Mouse (Mus musculus) limb, embryonic 11.5 days (tissue): Measurements from ENCODE around the gene Meiob. TPM values are rescaled to one million over a fixed set of nuclear protein-coding genes. Genes with fewer than 3 reads are reported as not detected.

ENCODE experiments used
- ATAC-seq: fragments of 200-750 bp; cut with Nextera tagmentation; 2 replicates; pipeline ENCODE4 v1.8.0; 2017; ENCODE audit warnings: low read depth; ENCODE audit not compliant: insufficient number of reproducible peaks, low FRiP score, low TSS enrichment
- DNase-seq: peaks from one replicate; pipeline ENCODE4 v3.0.0-alpha.2; 2015; ENCODE audit warnings: low spot score
- H3K27ac ChIP-seq: fragments of 300-500 bp; sonication (generic); replicated peaks from 2 replicates; pipeline ENCODE4 v1.5.1; 2014; ENCODE audit warnings: low read depth, mild to moderate bottlenecking, low read length
- H3K27me3 ChIP-seq: fragments of 300-500 bp; sonication (generic); 2 replicates; pipeline ENCODE4 v1.6.1; 2014; ENCODE audit warnings: mild to moderate bottlenecking, low read length, mixed read lengths; ENCODE audit not compliant: control insufficient read depth, insufficient read depth
- H3K36me3 ChIP-seq: fragments of 300-500 bp; sonication (generic); 2 replicates; pipeline ENCODE4 v1.6.1; 2014; ENCODE audit warnings: mild to moderate bottlenecking, low read length, moderate library complexity, mixed read lengths; ENCODE audit not compliant: control insufficient read depth, insufficient read depth
- H3K4me1 ChIP-seq: fragments of 300-500 bp; sonication (generic); 2 replicates; pipeline ENCODE4 v1.6.1; 2014; ENCODE audit warnings: low read length, mixed read lengths; ENCODE audit not compliant: control insufficient read depth, insufficient read depth
- H3K4me2 ChIP-seq: fragments of 300-500 bp; sonication (generic); 2 replicates; pipeline ENCODE4 v1.6.1; 2014; ENCODE audit warnings: low read depth, mild to moderate bottlenecking, moderate library complexity; ENCODE audit not compliant: severe bottlenecking
- H3K4me3 ChIP-seq: fragments of 300-500 bp; sonication (generic); 2 replicates; pipeline ENCODE4 v1.5.1; 2014; ENCODE audit warnings: low read depth, low read length
- H3K9ac ChIP-seq: fragments of 300-500 bp; sonication (generic); 2 replicates; pipeline ENCODE4 v1.6.1; 2014; ENCODE audit warnings: mild to moderate bottlenecking, low read length
- H3K9me3 ChIP-seq: fragments of 300-500 bp; sonication (generic); 2 replicates; pipeline ENCODE4 v1.6.1; 2016; ENCODE audit warnings: low read length; ENCODE audit not compliant: control insufficient read depth
- WGBS: fragments of 180-500 bp; shearing (Covaris S2); extraction: QIAGEN DNeasy Blood & Tissue Kit; methylation state at CpG from one replicate; pipeline ENCODE4 v1.1.7; 2014; 5-methylcytosine and 5-hydroxymethylcytosine counted together
- polyA plus RNA-seq: library from polyadenylated mRNA; unstranded; fragments of >200 nt; fragmentation: Nextera tagmentation; extraction: Ambion mirVana; gene quantifications from 2 replicates; pipeline ENCODE4 v1.2.1, GENCODE M21; 2014

The Meiob gene
- polyA plus RNA-seq, 1 experiment from 2014 or later = not detected

GRCm38 (mm10) chr17:24775173-24775572 is 28.9 kb upstream of the Meiob start:
- H3K4me1 ChIP-seq = no peaks in the 10 kb centered on the region
- DNase-seq (no peak), ATAC-seq (no peak)
- H3K4me2 ChIP-seq = no peak overlapping the region
- H3K27me3 ChIP-seq = no peaks in the 10 kb centered on the region
- H3K27ac ChIP-seq = no peak overlapping the region
- H3K9me3 ChIP-seq = no peaks in the 10 kb centered on the region
- no peak overlapping the region for H3K9ac ChIP-seq
- H3K36me3 ChIP-seq = no peaks in the 10 kb centered on the region
- H3K4me3 ChIP-seq = no peak overlapping the region
- 86% methylated on average over 8 of the region's 8 CpGs for WGBS

DNA sequence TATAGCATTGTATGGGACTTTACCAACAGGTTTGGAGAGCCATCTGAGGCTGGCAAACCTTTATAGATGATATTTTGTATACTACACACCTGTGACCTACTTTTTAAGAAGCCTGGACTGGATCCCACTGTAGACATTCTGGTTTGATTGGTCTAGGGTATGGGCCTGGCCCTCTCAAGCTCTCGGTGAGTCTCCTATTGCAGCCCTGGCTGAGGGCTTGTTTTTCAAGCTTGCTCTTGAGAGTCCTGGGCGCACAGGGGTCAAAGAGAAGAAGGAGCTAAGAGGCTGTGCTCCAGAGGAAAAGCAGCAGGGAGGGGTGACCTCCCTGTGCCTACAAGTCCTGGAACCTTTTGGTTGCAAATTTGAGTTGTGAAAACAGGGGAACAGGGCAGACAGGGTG is 27.0 kb upstream of the Meiob start:
- no peak overlapping the region for H3K4me3 ChIP-seq
- no peaks in the 10 kb centered on the region for H3K27me3 ChIP-seq
- no peaks in the 10 kb centered on the region for H3K9me3 ChIP-seq
- no peaks in the 10 kb centered on the region for H3K4me1 ChIP-seq
- H3K36me3 ChIP-seq = no peaks in the 10 kb centered on the region
- H3K9ac ChIP-seq = no peak overlapping the region
- H3K27ac ChIP-seq = no peak overlapping the region
- DNase-seq = no peak
- 79% methylated on average over 2 of the region's 2 CpGs for WGBS
- H3K4me2 ChIP-seq = no peak overlapping the region
- ATAC-seq = no peak

- H3K9me3 ChIP-seq = no peaks in the 10 kb centered on the region
- 96% methylated on average over 2 of the region's 2 CpGs for WGBS
- no peak for DNase-seq
- ATAC-seq = no peak
- H3K9ac ChIP-seq = no peak overlapping the region
- H3K36me3 ChIP-seq = no peaks in the 10 kb centered on the region
- no peak overlapping the region for H3K4me3 ChIP-seq
- H3K27me3 ChIP-seq = no peaks in the 10 kb centered on the region
- no peaks in the 10 kb centered on the region for H3K4me1 ChIP-seq
- H3K4me2 ChIP-seq = no peak overlapping the region
- H3K27ac ChIP-seq = no peak overlapping the region
Observed at GRCm38 (mm10) chr17:24780821-24781220, 23.3 kb upstream of the Meiob start.

DNA sequence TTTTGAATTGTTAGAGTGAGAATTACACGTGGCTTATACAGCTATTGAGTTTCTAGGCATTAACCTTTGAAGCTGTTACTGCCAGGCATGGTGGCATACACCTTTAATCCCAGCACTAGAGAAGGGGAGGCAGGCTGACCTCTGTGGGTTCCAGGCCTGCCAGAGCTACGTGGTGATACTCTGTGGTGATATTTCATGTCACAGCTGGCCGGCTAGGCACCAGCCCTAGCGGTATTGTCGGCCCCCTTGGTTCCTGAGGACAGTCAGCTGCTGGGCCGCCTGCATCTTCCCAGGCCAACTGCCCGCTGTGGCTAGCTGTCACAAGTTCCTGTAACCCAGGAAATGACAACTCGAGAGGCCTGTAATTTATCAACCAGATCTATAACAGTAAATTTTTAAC is 11.9 kb upstream of the Meiob start:
- 60% methylated on average over 8 of the region's 8 CpGs for WGBS
- no peaks in the 10 kb centered on the region for H3K9me3 ChIP-seq
- no peaks in the 10 kb centered on the region for H3K4me1 ChIP-seq
- no peak overlapping the region for H3K27ac ChIP-seq
- no peak overlapping the region for H3K9ac ChIP-seq
- ATAC-seq (no peak), DNase-seq (no peak)
- H3K4me3 ChIP-seq = no peak overlapping the region
- no peaks in the 10 kb centered on the region for H3K36me3 ChIP-seq
- no peaks in the 10 kb centered on the region for H3K27me3 ChIP-seq
- H3K4me2 ChIP-seq = no peak overlapping the region

GRCm38 (mm10) chr17:24794791-24795190 is 9.3 kb upstream of the Meiob start:
- ATAC-seq (no peak), DNase-seq (no peak)
- Histone ChIP-seq H3K4me3 (no peak overlapping the region), H3K9ac (no peak overlapping the region), H3K27ac (no peak overlapping the region), H3K9me3 (no peaks in the 10 kb centered on the region), H3K4me2 (no peak overlapping the region), H3K36me3 (no peaks in the 10 kb centered on the region), H3K27me3 (no peaks in the 10 kb centered on the region), H3K4me1 (no peaks in the 10 kb centered on the region)
- WGBS = 56% methylated on average over 12 of the region's 12 CpGs

GRCm38 (mm10) chr17:24796969-24797368 is 7.1 kb upstream of the Meiob start:
- WGBS = 87% methylated on average over 3 of the region's 3 CpGs
- ATAC-seq = no peak

DNA sequence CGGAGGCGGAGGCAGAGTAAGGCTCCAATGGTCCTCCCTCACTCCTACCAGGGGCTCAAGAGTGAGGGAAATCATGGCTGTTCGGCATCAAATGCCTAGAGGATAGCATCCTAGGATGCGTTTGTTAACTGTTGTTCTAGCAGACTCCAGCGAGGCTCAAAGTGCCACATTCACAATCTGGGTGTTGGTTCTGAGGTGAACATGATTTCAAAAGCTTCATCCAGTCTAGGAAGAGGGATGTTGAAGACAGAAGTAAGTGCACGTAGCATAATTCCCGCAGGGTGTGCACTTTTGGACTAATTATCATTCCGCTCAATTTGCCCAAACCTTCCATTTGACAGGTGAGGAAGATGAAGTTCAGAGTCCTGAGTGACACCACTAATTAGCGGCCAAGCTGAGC is 5.9 kb upstream of the Meiob start:
- DNase-seq (no peak), ATAC-seq (no peak)
- Histone ChIP-seq H3K27ac (no peak overlapping the region), H3K4me1 (no peaks in the 10 kb centered on the region), H3K4me3 (no peak overlapping the region), H3K9me3 (no peaks in the 10 kb centered on the region), H3K27me3 (no peaks in the 10 kb centered on the region), H3K9ac (no peak overlapping the region), H3K4me2 (no peak overlapping the region), H3K36me3 (no peaks in the 10 kb centered on the region)
- WGBS = 57% methylated on average over 9 of the region's 9 CpGs

More at GRCm38 (mm10) chr17:24796969-24797368, 7.1 kb upstream of the Meiob start:
- Histone ChIP-seq H3K4me2 (no peak overlapping the region), H3K27me3 (no peaks in the 10 kb centered on the region), H3K36me3 (no peaks in the 10 kb centered on the region), H3K9me3 (no peaks in the 10 kb centered on the region), H3K27ac (no peak overlapping the region), H3K9ac (no peak overlapping the region), H3K4me1 (no peaks in the 10 kb centered on the region), H3K4me3 (no peak overlapping the region)
- DNase-seq = no peak

- no peak overlapping the region for H3K4me3 ChIP-seq
- WGBS = 89% methylated on average over 4 of the region's 4 CpGs
- H3K27ac ChIP-seq = no peak overlapping the region
- no peak overlapping the region for H3K4me2 ChIP-seq
- H3K9ac ChIP-seq = no peak overlapping the region
- no peaks in the 10 kb centered on the region for H3K4me1 ChIP-seq
- ATAC-seq = no peak
- H3K27me3 ChIP-seq = no peaks in the 10 kb centered on the region; the same call in none of the 2 replicates
- H3K9me3 ChIP-seq = no peaks in the 10 kb centered on the region
- no peak for DNase-seq
- no peaks in the 10 kb centered on the region for H3K36me3 ChIP-seq
Observed at GRCm38 (mm10) chr17:24799476-24799875, 4.6 kb upstream of the Meiob start.

GRCm38 (mm10) chr17:24800524-24800923 is 3.6 kb upstream of the Meiob start:
- no peak overlapping the region for H3K4me2 ChIP-seq
- H3K36me3 ChIP-seq = no peaks in the 10 kb centered on the region
- no peak overlapping the region for H3K4me3 ChIP-seq
- H3K9me3 ChIP-seq = no peaks in the 10 kb centered on the region
- H3K9ac ChIP-seq = no peak overlapping the region
- peaks cover 4% of the 10 kb centered on the region for H3K27me3 ChIP-seq
- WGBS = 51% methylated on average over 3 of the region's 3 CpGs
- DNase-seq (no peak), ATAC-seq (no peak)
- H3K27ac ChIP-seq = no peak overlapping the region
- no peaks in the 10 kb centered on the region for H3K4me1 ChIP-seq
